Mouse (Mus musculus): ENCODE results near the gene F830045P16Rik. TPM values are rescaled to one million over a fixed set of nuclear protein-coding genes. Genes with fewer than 3 reads are reported as not detected.

The F830045P16Rik gene
- polyA plus RNA-seq, 1 experiment from 2014 or later: not detected

- Histone ChIP-seq H3K36me3 (replicated peaks) (no peaks in the 10 kb centered on the region), H3K4me1 (peaks cover 7% of the 10 kb centered on the region), H3K27me3 (ENCODE audit: poor library complexity, severe bottlenecking) (no peaks in the 10 kb centered on the region), H3K9me3 (no peaks in the 10 kb centered on the region), H3K27ac (no peak overlapping the region), H3K4me3 (no peak overlapping the region)
- no peak for DNase-seq (ENCODE audit: extremely low spot score, low spot score)
- 83% methylated on average over 5 of the region's 5 CpGs for WGBS
Observed at GRCm38 (mm10) chr2:129563944-129564709, 27.7 kb upstream of the F830045P16Rik start.

GRCm38 (mm10) chr2:129561796-129562195, 25.4 kb upstream of the F830045P16Rik start:
- peaks cover 19% of the 10 kb centered on the region for H3K4me1 ChIP-seq
- 87% methylated on average over 3 of the region's 3 CpGs for WGBS
- H3K27ac ChIP-seq: no peak overlapping the region
- H3K9me3 ChIP-seq: no peaks in the 10 kb centered on the region
- no peak for DNase-seq (ENCODE audit: extremely low spot score, low spot score)
- no peaks in the 10 kb centered on the region for H3K27me3 ChIP-seq (ENCODE audit: poor library complexity, severe bottlenecking)
- H3K4me3 ChIP-seq: no peak overlapping the region
- no peaks in the 10 kb centered on the region for H3K36me3 ChIP-seq (replicated peaks)

- 80% methylated on average over 3 of the region's 3 CpGs for WGBS
- no peak for DNase-seq (ENCODE audit: extremely low spot score, low spot score)
- no peaks in the 10 kb centered on the region for H3K9me3 ChIP-seq
- H3K27ac ChIP-seq: no peak overlapping the region
- no peaks in the 10 kb centered on the region for H3K36me3 ChIP-seq (replicated peaks)
- H3K4me3 ChIP-seq: no peak overlapping the region
- no peaks in the 10 kb centered on the region for H3K27me3 ChIP-seq (ENCODE audit: poor library complexity, severe bottlenecking)
- peaks cover 17% of the 10 kb centered on the region for H3K4me1 ChIP-seq
Observed at GRCm38 (mm10) chr2:129558875-129559219, 22.4 kb upstream of the F830045P16Rik start.

- WGBS: 69% methylated on average over 12 of the region's 12 CpGs
- Histone ChIP-seq H3K4me1 (peaks cover 15% of the 10 kb centered on the region), H3K27ac (no peak overlapping the region), H3K9me3 (no peaks in the 10 kb centered on the region), H3K36me3 (replicated peaks) (no peaks in the 10 kb centered on the region), H3K4me3 (no peak overlapping the region), H3K27me3 (ENCODE audit: poor library complexity, severe bottlenecking) (no peaks in the 10 kb centered on the region)
- DNase-seq (ENCODE audit: extremely low spot score, low spot score): no peak
Observed at GRCm38 (mm10) chr2:129558008-129558874, 21.8 kb upstream of the F830045P16Rik start.

DNA sequence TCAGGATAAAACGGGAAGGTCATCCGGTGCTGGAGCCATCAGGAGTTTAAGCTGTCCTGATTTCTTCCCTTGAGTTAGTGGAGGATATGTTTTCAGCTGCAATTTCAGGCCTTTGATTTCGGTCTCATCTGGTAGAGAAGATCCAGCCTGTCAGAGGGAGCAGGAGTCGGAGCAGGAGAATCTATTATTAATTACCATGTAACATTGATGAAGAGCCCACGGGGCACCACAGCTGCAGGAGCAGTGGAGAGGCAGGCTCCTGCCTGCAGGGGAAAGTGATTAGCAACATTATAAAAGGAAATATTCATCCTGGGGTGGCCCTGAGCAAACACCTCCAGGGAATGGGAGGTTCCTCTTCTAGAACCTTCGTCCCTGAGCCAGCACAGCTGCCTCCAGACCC, 19.7 kb upstream of the F830045P16Rik start:
- no peak for DNase-seq (ENCODE audit: extremely low spot score, low spot score)
- 84% methylated on average over 6 of the region's 6 CpGs for WGBS
- Histone ChIP-seq H3K9me3 (no peaks in the 10 kb centered on the region), H3K36me3 (replicated peaks) (no peaks in the 10 kb centered on the region), H3K4me3 (no peak overlapping the region), H3K27me3 (ENCODE audit: poor library complexity, severe bottlenecking) (no peaks in the 10 kb centered on the region), H3K27ac (no peak overlapping the region), H3K4me1 (peaks cover 19% of the 10 kb centered on the region)

- peaks cover 27% of the 10 kb centered on the region for H3K4me1 ChIP-seq
- 63% methylated on average over 2 of the region's 2 CpGs for WGBS
- no peak for DNase-seq (ENCODE audit: extremely low spot score, low spot score)
- H3K4me3 ChIP-seq: no peak overlapping the region
- no peak overlapping the region for H3K27ac ChIP-seq
- no peaks in the 10 kb centered on the region for H3K9me3 ChIP-seq
- no peaks in the 10 kb centered on the region for H3K27me3 ChIP-seq (ENCODE audit: poor library complexity, severe bottlenecking)
- H3K36me3 ChIP-seq (replicated peaks): no peaks in the 10 kb centered on the region
Observed at GRCm38 (mm10) chr2:129550781-129551180, 14.4 kb upstream of the F830045P16Rik start.

GRCm38 (mm10) chr2:129549537-129550135, 13.2 kb upstream of the F830045P16Rik start:
- H3K27ac ChIP-seq: no peak overlapping the region
- peaks cover 31% of the 10 kb centered on the region for H3K4me1 ChIP-seq
- no peaks in the 10 kb centered on the region for H3K36me3 ChIP-seq (replicated peaks)
- H3K27me3 ChIP-seq (ENCODE audit: poor library complexity, severe bottlenecking): no peaks in the 10 kb centered on the region
- H3K9me3 ChIP-seq: no peaks in the 10 kb centered on the region
- WGBS: 85% methylated on average over 9 of the region's 9 CpGs
- no peak overlapping the region for H3K4me3 ChIP-seq
- DNase-seq (ENCODE audit: extremely low spot score, low spot score): no peak

DNA sequence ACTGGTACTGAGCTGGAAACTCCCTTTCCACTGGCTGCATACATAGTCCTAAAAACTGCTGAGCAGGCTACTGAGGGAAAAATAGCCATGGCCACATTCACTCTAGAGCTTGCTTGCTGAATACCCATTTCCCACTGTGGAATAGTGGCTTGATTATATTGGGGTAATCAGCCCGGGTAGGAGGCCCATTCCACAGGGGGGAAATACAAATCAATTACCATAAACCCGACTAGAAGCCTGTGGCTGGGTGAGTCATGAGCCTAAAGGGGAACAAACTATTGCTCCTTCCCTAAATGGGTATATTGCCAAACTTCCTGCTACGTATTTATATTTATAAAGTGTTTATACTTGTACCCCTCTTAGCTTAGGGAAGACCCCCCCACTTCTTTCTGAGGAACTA, 10.4 kb upstream of the F830045P16Rik start:
- 78% methylated on average over 3 of the region's 3 CpGs for WGBS
- Histone ChIP-seq H3K36me3 (replicated peaks) (no peaks in the 10 kb centered on the region), H3K27me3 (ENCODE audit: poor library complexity, severe bottlenecking) (no peaks in the 10 kb centered on the region), H3K4me3 (no peak overlapping the region), H3K27ac (no peak overlapping the region), H3K4me1 (peaks cover 36% of the 10 kb centered on the region), H3K9me3 (no peaks in the 10 kb centered on the region)
- no peak for DNase-seq (ENCODE audit: extremely low spot score, low spot score)

GRCm38 (mm10) chr2:129545596-129545995, 9.2 kb upstream of the F830045P16Rik start:
- H3K4me3 ChIP-seq: no peak overlapping the region
- peaks cover 27% of the 10 kb centered on the region for H3K4me1 ChIP-seq
- no peaks in the 10 kb centered on the region for H3K27me3 ChIP-seq (ENCODE audit: poor library complexity, severe bottlenecking)
- no peaks in the 10 kb centered on the region for H3K9me3 ChIP-seq
- no peak for DNase-seq (ENCODE audit: extremely low spot score, low spot score)
- H3K36me3 ChIP-seq (replicated peaks): no peaks in the 10 kb centered on the region
- H3K27ac ChIP-seq: no peak overlapping the region
- WGBS: 88% methylated on average over 7 of the region's 7 CpGs

- H3K4me1 ChIP-seq: peaks cover 30% of the 10 kb centered on the region
- H3K9me3 ChIP-seq: no peaks in the 10 kb centered on the region
- H3K36me3 ChIP-seq (replicated peaks): no peaks in the 10 kb centered on the region
- H3K27ac ChIP-seq: no peak overlapping the region
- DNase-seq (ENCODE audit: extremely low spot score, low spot score): no peak
- H3K4me3 ChIP-seq: no peak overlapping the region
- no peaks in the 10 kb centered on the region for H3K27me3 ChIP-seq (ENCODE audit: poor library complexity, severe bottlenecking)
- 87% methylated on average over 3 of the region's 3 CpGs for WGBS
Observed at GRCm38 (mm10) chr2:129544919-129545318, 8.5 kb upstream of the F830045P16Rik start.

DNA sequence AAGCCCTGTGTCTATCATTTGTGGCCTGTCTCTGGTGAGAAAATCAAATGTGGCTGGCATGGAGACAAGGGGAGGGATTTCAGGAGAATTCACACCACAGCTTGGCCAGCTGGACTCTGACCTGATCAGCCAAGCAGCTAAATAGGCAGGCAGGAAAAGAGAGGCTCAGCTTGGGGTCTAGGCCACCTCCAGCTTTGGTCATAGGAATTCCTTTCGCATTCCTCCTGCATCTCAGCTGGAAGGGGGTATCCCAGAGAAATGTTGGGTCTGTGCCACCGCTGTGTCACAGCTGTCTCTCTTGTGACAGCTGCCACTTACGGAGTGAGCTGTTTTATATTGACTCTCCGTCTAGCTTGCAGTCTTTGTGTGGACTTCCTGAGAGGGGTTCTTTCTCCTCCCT, 8.0 kb upstream of the F830045P16Rik start:
- no peaks in the 10 kb centered on the region for H3K27me3 ChIP-seq (ENCODE audit: poor library complexity, severe bottlenecking)
- H3K36me3 ChIP-seq (replicated peaks): no peaks in the 10 kb centered on the region
- H3K27ac ChIP-seq: no peak overlapping the region
- no peaks in the 10 kb centered on the region for H3K9me3 ChIP-seq
- peaks cover 28% of the 10 kb centered on the region for H3K4me1 ChIP-seq
- no peak overlapping the region for H3K4me3 ChIP-seq
- WGBS: 44% methylated on average over 4 of the region's 4 CpGs
- no peak for DNase-seq (ENCODE audit: extremely low spot score, low spot score)

GRCm38 (mm10) chr2:129540036-129540435, 3.6 kb upstream of the F830045P16Rik start:
- Histone ChIP-seq H3K9me3 (no peaks in the 10 kb centered on the region), H3K27me3 (ENCODE audit: poor library complexity, severe bottlenecking) (no peaks in the 10 kb centered on the region), H3K4me3 (no peak overlapping the region), H3K36me3 (replicated peaks) (no peaks in the 10 kb centered on the region), H3K4me1 (peaks cover 45% of the 10 kb centered on the region), H3K27ac (no peak overlapping the region)
- 86% methylated on average over 3 of the region's 3 CpGs for WGBS
- DNase-seq (ENCODE audit: extremely low spot score, low spot score): no peak

DNA sequence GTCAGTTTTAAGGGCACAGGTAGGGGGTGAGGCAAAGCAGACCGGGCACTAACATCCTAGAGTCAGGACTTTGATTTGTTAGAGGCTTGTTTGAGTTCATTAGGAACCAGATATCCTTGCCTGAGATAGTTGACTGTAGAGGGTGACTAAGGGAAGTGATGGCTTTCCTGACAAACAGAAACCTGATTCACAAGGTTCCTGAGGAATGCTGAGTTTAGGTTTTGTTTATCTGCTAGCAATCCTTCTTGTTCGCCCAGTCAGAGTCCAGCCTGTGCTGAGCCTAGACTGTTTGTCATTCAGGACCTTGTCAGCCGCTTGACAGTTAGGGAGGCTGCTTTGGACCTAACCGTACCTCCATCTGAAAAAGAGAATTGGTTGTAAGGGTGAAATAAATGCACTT, 2.8 kb upstream of the F830045P16Rik start:
- H3K27ac ChIP-seq: no peak overlapping the region
- peaks cover 39% of the 10 kb centered on the region for H3K4me1 ChIP-seq
- DNase-seq (ENCODE audit: extremely low spot score, low spot score): no peak
- WGBS: 78% methylated on average over 4 of the region's 4 CpGs
- H3K4me3 ChIP-seq: no peak overlapping the region
- no peaks in the 10 kb centered on the region for H3K36me3 ChIP-seq (replicated peaks)
- H3K9me3 ChIP-seq: no peaks in the 10 kb centered on the region
- H3K27me3 ChIP-seq (ENCODE audit: poor library complexity, severe bottlenecking): no peaks in the 10 kb centered on the region

Data from forebrain, embryonic 10.5 days (tissue).